Mouse (Mus musculus) testis, postnatal 10 days (tissue): ENCODE data around the gene Myo16.

Experiments
- DNase-seq: peaks from one replicate; pipeline ENCODE4 v3.0.0; 2021; ENCODE audit warnings: low spot score

Gene Myo16

DNA sequence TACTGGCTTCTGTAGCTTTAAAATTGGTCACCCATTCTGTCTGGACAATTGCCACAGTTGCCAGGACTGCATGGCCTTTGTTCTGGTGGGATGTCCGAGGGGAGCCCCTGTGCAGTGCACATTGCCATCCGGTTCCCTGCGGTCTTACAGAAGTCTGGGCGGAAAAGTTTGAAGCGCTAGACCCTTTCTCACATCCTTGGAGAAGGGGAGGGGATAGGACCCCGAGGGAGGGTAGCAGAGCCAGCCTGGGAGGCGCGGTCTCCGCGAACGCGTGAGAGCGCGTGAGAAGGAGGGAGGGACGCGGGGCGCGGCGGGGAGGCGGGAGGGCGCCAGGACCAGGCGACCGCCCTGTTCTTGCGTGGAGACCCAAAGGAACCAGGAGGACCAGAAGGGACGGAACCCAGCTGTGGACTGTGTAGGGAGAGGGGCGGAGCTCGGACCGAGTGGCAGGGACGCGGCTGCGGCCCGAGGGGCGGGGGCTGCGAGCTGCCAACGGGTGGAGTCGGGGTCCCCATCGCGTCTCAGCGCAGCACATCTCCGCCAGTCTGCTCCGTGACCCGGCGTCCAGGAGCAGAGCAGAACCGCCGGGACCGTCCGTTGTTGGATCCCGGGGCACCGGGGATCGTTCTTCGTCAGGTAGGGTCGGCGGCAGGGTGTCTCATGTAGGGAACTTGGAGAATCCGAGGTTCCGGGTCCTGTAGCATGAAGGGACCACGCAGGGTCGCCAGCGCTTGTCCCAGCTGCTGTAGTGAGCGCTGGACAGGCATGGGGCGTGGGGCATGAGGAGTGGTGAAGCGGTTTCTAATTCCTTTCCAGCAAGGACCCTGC is at the start of gene Myo16:
Gene Myo16, plus strand, starts transcription at position 301 of the 828 bp plus-strand sequence.
- peak; percentile 44 for DNase-seq

- DNase-seq, result no peak
These were observed 45.0 kb upstream of the Myo16 start for GRCm38 (mm10) chr8:10108516-10109271.

DNA sequence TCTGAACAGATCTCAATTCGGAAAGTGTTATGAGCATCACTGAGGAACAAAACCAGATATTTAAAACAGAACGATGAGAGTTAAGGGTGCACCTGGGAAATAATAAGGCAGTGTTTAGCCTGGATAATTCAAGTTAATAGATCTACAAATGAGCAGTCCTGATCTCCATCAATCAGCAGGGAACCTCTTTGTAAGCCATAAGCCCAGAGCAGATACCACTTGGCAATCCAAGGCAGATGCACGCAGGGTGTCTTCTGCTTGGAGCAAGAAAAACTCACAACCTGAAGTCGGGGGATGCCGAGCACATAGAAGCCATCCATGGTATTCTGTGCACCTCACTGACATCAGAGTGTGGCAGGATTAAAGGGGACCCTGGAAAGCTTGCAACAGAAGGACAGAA is 31.0 kb upstream of the Myo16 start:
- no peak for DNase-seq

GRCm38 (mm10) chr8:10123412-10123811 is 30.3 kb upstream of the Myo16 start:
- no peak for DNase-seq

DNA sequence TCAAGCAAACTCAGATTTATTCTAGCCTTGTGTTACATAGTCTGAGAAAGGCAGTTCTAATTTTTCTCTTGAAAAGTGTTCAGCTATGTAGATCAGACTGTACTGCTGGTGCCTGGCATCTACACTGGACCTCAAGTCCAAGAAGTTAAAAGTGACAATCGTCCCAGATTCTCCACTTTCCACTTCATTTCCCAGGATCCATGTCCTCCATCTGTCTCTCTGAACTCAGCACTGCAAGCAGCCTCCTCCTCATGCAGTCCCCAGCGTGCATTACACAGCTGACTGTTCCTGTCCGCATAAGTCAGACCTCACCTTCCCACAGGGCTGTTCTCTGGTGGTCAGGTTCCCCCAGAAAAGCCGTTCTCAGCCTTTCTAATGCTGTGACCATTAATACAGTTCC is 28.0 kb upstream of the Myo16 start:
- no peak for DNase-seq

DNA sequence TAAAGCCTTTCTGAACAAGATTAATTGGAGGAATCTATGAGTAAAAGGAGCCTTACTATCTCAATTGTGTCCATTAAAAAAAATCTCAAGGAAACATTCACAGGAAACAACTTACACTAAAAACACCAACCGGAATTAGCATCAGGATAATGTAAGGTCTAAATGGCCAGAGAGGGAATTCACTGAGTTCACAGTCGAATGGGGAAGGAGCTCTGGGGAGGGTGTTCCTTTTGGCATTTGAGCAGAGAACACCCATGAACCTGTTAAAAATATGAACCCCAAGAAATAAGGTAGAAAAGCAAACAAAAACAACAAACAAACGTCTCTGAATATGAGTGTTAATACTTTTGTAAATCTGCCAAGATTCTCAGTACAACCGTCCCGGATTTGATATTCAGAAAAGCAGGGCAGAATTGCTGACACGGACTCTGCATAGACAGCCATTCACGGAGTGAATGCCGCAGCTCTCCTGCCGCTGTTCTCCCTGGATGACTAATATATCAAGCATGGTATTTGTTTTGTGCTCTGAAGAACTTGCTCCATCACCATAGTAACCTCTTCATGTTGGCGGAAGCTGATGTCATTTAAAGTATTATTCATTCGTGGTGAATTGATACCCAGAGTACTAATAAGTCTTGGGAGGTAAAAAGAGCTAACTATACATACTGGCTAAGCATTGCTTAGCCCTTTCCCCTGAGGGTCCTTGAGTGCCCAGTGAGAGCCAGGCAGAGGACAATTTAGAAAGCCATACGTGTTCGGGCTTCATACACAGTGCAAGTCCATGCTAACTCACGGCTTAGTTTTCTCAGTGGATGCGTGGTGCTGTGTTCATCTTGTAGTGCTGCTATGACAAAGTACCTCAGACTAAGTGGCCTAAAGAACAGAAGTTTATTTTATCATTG is 22.9 kb upstream of the Myo16 start:
- DNase-seq, result no peak

- no peak for DNase-seq
These were observed 14.2 kb upstream of the Myo16 start for GRCm38 (mm10) chr8:10139536-10139935.

- no peak for DNase-seq
These were observed 9.8 kb upstream of the Myo16 start for GRCm38 (mm10) chr8:10143961-10144360.

- DNase-seq, result no peak
These were observed 1.9 kb upstream of the Myo16 start for GRCm38 (mm10) chr8:10151692-10152247.

GRCm38 (mm10) chr8:10154439-10154745 is 681 bp downstream of the Myo16 start:
- no peak for DNase-seq

DNA sequence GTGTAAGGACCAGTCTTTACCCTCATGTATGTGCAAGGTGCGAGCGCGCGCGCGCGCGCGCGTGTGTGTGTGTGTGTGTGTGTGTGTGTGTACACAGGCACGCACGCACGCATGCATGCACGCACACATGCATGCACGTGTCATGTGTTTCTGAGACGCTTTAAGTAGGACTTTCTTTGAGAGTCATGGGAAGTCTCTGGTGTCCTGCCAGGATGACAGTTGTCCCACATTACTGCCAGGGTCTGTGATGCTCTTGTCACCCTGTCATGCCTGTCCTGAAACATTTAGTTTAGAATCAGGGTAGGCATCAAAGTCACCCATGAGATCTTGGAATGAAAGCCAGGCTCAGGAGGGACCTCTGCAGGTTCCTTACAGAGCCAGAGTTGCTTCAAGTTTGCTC is 1.4 kb downstream of the Myo16 start:
- DNase-seq, result no peak

GRCm38 (mm10) chr8:10161106-10161505 is 7.4 kb downstream of the Myo16 start:
- no peak for DNase-seq

- DNase-seq, result no peak
These were observed 11.2 kb downstream of the Myo16 start for GRCm38 (mm10) chr8:10164959-10165358.

- DNase-seq, result no peak
These were observed 14.6 kb downstream of the Myo16 start for GRCm38 (mm10) chr8:10168326-10168725.

DNA sequence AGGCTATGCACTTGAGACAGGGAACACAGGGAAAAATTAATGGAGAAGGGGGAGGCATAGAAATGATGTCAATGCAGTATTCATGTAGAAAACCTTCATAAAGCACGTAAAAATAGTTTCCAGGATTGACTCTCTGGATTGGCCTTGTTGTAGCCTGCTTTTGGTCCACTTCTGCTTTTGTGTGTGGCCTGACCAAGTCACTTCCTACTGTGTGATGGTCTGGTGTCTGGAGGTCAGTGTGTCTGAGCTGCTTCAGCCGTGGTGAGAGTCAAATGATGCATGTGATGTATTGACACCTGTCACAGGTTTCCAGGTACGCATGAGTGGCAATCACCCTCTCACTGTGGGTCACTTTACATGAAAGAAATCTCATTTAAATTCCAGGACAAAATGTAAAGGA is 16.2 kb downstream of the Myo16 start:
- no peak for DNase-seq

- DNase-seq, result no peak
These were observed 17.6 kb downstream of the Myo16 start for GRCm38 (mm10) chr8:10171321-10171720.

DNA sequence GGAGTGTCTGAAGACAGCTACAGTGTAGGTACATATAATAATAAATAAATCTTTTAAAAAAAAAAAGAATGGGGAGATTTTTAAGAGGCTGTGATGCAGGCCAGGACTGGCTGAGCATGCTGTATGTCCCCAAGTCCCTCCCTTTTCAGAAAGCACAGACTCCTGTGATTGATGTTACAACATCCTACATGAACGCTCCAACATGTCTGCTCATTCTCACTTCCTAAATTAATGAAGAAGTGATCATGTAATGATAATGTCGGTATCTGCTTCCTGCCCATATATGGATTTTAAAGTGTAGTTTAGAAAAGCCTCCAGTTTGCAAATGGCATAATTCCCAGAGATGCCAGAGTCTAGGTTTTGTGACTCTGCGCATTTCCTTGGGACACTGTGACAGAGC is 18.6 kb downstream of the Myo16 start:
- DNase-seq, result no peak

GRCm38 (mm10) chr8:10173033-10173747 is 19.5 kb downstream of the Myo16 start:
- DNase-seq, result no peak

DNA sequence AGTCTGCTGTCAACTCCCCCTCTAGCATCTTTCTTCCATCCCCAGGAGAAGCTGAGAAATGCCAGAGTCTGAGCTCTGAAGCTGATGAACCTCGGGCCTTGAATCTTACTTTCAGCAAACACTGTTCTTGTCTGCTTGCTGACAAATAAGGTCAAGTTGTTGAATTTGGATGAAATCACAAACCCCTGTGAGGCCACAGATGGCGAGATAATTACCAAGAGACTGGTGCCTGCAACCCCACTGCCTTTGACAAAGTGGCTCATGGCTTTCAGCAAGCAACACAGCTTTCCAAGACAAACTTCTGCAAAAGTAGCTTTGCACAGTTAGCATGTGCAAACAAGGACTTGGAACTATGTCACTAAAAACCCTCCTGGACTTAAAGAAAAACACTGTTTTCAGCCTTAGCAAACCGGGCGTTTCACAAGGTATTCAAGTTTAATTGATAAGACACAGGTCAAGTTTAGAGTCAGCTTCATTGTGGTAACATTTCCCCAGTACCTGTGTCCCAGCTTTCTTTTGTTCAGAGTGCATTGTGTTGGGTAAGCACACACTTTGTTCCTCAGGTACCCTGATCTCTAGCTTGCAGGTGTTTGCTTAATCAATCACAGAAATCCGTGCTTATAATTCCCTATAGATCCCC is 20.6 kb downstream of the Myo16 start:
- DNase-seq, result no peak

DNA sequence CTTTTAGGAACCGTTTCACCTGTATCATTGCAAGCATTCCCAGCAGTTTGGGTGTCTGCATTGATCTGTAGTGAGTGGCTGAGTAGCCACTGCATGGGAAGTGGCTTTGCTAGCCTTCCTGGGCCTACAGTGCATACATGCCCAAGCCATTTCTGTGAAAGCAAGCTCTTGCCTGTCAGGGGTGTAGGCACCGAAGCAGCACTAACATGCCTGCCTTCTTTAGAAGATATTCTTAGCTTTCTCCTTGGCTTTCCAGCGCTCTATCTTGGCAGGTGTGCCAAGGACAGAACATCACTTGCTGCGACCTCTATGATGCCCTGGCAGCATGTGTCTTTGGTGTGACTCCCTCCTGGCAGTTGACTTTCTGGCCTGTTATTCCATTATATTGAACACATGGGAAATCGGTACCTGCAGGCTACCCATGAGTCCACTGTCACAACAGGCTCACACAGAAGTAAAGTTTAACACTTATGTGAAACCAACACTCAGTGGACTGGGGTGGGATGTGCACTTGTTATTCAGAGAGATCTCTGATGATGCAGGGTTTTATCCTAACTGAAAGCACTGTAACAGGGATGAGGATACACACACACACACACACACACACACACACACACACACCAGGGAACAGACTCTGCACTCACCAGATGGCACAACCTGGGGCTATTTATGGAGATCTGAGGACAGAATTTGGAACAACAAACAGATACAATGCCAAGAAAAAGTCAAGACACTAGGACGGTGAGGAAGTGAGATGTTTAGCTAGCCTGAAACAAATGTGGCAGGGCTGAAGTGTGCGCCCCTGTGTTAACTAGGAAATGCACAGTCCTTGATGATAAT is 21.4 kb downstream of the Myo16 start:
- DNase-seq, result no peak
